Mouse (Mus musculus) spleen, adult 2 months (tissue): Measurements from ENCODE around the gene Lrrn4cl. TPM values are rescaled to one million over a fixed set of nuclear protein-coding genes. Genes with fewer than 3 reads are reported as not detected.
A peak's percentile ranks its signal among the peaks of the same experiment; 100 is the strongest.

ENCODE experiments used
- DNase-seq, 2 experiments: peaks; one replicate each; pipeline versions ENCODE4 v3.0.0 to v3.0.0-alpha.2; 2012 to 2021; ENCODE audit warnings: low spot score in 2 of 2, low read depth in 1 of 2
- H3K27ac ChIP-seq: fragments of 200-500 bp; 2 replicates; pipeline ENCODE4 v1.5.1; 2012; ENCODE audit warnings: low read length, inconsistent platforms; ENCODE audit not compliant: insufficient read depth
- H3K27me3 ChIP-seq: fragments of 200-500 bp; 2 replicates; pipeline ENCODE4 v1.6.1; 2012; ENCODE audit warnings: mild to moderate bottlenecking, moderate library complexity, low read length, inconsistent platforms; ENCODE audit not compliant: control insufficient read depth, insufficient read depth
- H3K36me3 ChIP-seq: fragments of 200-500 bp; 2 replicates; pipeline ENCODE4 v1.6.1; 2012; ENCODE audit warnings: mild to moderate bottlenecking, low read length, inconsistent platforms; ENCODE audit not compliant: control insufficient read depth, insufficient read depth
- H3K4me1 ChIP-seq: fragments of 200-500 bp; 2 replicates; pipeline ENCODE4 v1.6.1; 2011; ENCODE audit warnings: inconsistent platforms; ENCODE audit not compliant: control insufficient read depth, insufficient read depth, insufficient read length
- H3K4me3 ChIP-seq: fragments of 200-500 bp; 2 replicates; pipeline ENCODE4 v1.5.1; 2011; ENCODE audit warnings: mild to moderate bottlenecking, inconsistent platforms; ENCODE audit not compliant: insufficient read depth, insufficient read length; ENCODE audit errors: extremely low read depth
- CTCF ChIP-seq: fragments of 200-500 bp; IDR thresholded peaks from 2 replicates; pipeline ENCODE4 v1.5.1; 2011; ENCODE audit warnings: mild to moderate bottlenecking, inconsistent platforms; ENCODE audit not compliant: insufficient read depth, insufficient read length, insufficient replicate concordance; ENCODE audit errors: extremely low read depth
- POLR2A ChIP-seq: fragments of 200-500 bp; IDR thresholded peaks from 2 replicates; pipeline ENCODE4 v1.6.1; 2011; ENCODE audit warnings: low read depth, low read length, inconsistent platforms
- WGBS: fragments of 180-500 bp; shearing (Covaris S2); methylation state at CpG from one replicate; pipeline ENCODE4 v1.1.7; 2018; 5-methylcytosine and 5-hydroxymethylcytosine counted together
- polyA plus RNA-seq: library from polyadenylated mRNA; depleted of rRNA; stranded (reverse); fragments of >200 nt; gene quantifications from 2 replicates; pipeline ENCODE4 v1.2.3, GENCODE M21; 2012

The Lrrn4cl gene
- polyA plus RNA-seq, 1 experiment: 0.23 TPM

DNA sequence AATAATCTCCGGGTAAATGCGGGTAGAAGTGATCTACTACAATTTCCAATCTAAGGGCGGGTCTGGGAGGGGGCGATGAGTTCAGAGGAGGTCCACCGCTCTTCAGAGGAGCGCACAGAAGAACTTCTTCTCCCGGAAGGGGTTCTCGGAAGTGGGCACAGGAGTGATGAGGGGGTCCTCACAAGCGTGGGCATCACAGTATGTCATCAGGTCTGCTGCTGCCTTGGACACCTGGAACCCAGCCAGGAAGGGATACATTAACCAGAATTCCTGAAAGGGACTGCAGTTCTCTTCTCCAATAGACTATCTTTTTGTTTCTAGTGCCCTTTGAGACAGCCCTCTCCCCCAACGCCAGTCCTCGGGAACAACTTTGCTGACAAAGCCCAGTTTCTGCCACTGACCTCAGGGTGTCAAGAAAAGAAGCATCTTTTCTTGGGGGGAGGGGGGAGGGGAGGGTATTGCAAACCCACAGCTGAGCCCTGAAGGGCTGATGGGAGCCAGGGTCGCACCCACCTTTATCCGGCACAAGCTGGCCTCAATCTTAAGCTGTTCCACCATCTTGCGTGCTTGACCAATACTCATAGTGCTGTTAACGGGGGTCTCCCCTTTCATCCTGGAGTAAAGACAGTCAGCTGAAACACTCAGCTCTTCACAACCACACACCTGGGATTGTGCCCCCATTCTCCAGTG lies 12.4 kb upstream of the Lrrn4cl start:
- no peak for TF ChIP-seq POLR2A
- TF ChIP-seq CTCF: no peak
- Histone ChIP-seq H3K27me3 (no peaks in the 10 kb centered on the region), H3K36me3 (peaks cover 9% of the 10 kb centered on the region), H3K27ac (peak overlapping the region; percentile 89), H3K4me1 (peaks cover 10% of the 10 kb centered on the region; the same call in 1 of the 2 replicates), H3K4me3 (peak overlapping the region; percentile 69)
- 32% methylated on average over 15 of the region's 15 CpGs for WGBS
- DNase-seq: no peak

DNA sequence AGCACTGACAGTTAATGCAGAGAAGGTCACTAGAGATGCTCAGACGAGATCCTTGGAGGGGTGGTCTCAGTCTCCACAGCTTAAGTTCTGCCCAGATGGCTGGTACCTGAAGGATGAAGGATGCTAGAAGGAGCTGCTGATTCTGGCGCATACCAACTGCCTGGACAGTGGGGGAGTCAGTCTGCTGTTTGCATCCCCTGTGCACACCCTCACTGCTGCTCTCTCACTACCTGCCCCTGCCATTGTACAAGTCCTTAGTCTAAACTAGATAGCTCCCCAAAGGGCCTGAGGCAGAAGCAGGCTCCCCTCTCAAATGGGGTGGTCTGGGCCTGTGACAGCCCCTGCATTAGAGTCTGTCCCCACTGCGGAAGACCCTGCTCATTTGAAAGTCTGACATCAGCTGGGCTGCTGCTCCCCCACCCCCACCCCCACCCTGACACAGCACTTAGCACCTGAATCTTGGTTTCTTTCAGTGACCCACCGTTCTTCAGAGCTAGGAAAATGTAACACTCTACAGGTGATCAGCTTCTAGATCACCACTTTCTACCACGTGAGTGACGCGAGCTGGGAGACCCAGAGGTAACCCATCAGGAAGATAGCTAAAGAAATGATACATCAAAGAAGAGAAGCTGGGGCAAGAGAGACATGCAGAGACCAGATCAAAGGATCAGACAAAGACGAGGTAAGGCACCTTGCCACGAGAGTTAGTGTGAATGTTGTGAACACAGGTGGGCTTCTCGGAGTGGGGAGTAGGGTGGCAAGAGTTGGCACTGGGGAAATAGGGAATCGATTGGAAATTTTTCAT lies 11.3 kb upstream of the Lrrn4cl start, which contains the start of gene Gng3:
Gng3 (minus strand) TSS at position 92 of the 805 bp plus-strand sequence.
- H3K36me3 ChIP-seq: peaks cover 6% of the 10 kb centered on the region
- H3K27me3 ChIP-seq: no peaks in the 10 kb centered on the region
- TF ChIP-seq POLR2A (no peak), CTCF (no peak)
- WGBS: 82% methylated on average over 11 of the region's 11 CpGs
- DNase-seq: no peak
- H3K4me1 ChIP-seq: peaks cover 10% of the 10 kb centered on the region; the same call in 1 of the 2 replicates
- no peak within 1 kb of the TSS; the same call in 1 of the 2 replicates for H3K27ac ChIP-seq
- H3K4me3 ChIP-seq: peak within 1 kb of the TSS; percentile 69

DNA sequence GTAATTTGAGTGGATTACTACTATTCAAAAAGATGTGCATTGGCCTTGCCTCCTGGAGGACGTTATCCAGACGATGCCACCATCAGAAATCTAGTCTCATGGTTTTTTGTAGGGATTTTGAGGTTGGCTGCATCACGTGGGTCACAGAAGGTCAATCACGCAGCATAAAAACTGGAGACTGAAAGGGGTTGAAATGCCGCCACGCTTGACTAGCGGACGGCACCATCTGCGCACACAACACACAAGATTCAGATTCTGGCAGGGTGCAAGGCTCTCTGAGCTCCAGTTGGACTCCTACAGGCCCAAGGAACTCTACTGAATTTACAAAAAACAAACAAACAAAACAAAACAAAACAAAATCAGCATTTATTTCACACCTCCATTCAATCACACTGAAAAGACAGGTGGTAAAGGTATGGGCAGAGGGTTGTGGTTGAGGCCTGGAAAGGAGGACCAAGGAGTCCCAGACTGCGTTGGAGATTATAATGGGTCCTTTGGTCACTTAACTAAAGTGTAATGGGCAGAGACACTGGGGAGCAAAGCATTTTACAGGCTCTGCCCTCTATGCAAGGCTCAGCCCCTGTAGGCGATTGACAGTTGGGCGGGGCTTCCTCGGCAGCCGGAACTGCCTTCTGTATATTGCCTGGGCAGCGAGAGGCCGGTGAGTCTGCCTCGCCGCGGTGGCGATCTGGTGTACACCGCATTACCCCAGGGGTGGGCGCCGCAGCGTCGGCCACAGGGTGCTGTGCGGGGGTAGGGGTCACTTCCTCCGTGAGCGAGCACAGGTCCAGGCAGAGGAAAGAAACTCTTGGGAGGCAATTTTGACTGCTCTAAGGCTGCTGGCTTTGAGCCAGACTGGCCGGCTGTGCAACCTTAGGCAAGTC lies 10.4 kb upstream of the Lrrn4cl start:
- 26% methylated on average over 29 of the region's 29 CpGs for WGBS
- Histone ChIP-seq H3K27ac (peak overlapping the region; percentile 41; the same call in 1 of the 2 replicates), H3K4me3 (peak overlapping the region; percentile 68), H3K36me3 (peaks cover 2% of the 10 kb centered on the region; the same call in 1 of the 2 replicates), H3K4me1 (peaks cover 10% of the 10 kb centered on the region; the same call in 1 of the 2 replicates), H3K27me3 (no peaks in the 10 kb centered on the region)
- peak in 1 of 2 experiments; percentile 70 for DNase-seq
- TF ChIP-seq POLR2A: peak; percentile 54; the same call in 1 of the 2 replicates
- TF ChIP-seq CTCF: no peak

DNA sequence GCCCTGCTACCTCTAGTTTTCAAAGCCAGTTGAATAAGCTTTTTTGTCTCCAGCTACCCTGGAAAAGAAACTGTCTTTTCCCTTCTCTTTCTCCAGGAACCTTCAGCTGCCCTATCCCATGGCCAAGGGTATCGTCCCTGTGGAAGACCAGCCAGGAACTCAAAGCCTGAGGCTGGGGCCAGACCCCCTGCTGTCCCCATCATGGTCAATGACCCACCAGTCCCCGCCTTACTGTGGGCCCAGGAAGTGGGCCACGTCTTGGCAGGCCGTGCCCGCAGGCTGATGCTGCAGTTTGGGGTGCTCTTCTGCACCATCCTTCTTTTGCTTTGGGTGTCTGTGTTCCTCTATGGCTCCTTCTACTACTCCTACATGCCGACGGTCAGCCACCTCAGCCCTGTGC lies 9.6 kb upstream of the Lrrn4cl start:
- WGBS: 74% methylated on average over 7 of the region's 7 CpGs
- Histone ChIP-seq H3K27ac (no peak overlapping the region), H3K4me1 (peaks cover 10% of the 10 kb centered on the region; the same call in 1 of the 2 replicates), H3K27me3 (no peaks in the 10 kb centered on the region), H3K36me3 (peaks cover 3% of the 10 kb centered on the region), H3K4me3 (no peak overlapping the region)
- TF ChIP-seq CTCF: no peak
- no peak for DNase-seq

DNA sequence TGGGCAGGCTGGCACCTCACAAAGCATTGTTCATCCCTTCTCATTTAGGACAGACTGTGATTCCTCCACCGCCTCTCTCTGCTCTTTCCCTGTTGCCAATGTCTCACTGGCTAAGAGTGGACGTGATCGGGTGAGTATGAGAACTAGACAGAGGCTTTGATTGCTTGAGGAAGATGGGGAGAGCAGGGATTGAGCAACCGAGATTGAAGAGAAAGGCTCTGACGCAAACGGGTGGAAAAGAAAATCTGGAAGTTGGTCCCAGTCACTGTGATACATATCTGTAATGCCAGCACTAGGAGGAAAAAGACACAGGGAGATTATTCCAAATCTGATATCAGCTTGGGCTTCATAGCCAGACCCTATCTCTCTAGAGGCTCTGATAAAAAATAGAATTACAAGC lies 7.6 kb upstream of the Lrrn4cl start:
- H3K27me3 ChIP-seq: no peaks in the 10 kb centered on the region
- no peak for TF ChIP-seq POLR2A
- no peak for TF ChIP-seq CTCF
- H3K4me3 ChIP-seq: no peak overlapping the region
- no peak for DNase-seq
- WGBS: 88% methylated on average over 6 of the region's 6 CpGs
- peaks cover 10% of the 10 kb centered on the region; the same call in 1 of the 2 replicates for H3K4me1 ChIP-seq
- H3K27ac ChIP-seq: no peak overlapping the region
- H3K36me3 ChIP-seq: peaks cover 18% of the 10 kb centered on the region

DNA sequence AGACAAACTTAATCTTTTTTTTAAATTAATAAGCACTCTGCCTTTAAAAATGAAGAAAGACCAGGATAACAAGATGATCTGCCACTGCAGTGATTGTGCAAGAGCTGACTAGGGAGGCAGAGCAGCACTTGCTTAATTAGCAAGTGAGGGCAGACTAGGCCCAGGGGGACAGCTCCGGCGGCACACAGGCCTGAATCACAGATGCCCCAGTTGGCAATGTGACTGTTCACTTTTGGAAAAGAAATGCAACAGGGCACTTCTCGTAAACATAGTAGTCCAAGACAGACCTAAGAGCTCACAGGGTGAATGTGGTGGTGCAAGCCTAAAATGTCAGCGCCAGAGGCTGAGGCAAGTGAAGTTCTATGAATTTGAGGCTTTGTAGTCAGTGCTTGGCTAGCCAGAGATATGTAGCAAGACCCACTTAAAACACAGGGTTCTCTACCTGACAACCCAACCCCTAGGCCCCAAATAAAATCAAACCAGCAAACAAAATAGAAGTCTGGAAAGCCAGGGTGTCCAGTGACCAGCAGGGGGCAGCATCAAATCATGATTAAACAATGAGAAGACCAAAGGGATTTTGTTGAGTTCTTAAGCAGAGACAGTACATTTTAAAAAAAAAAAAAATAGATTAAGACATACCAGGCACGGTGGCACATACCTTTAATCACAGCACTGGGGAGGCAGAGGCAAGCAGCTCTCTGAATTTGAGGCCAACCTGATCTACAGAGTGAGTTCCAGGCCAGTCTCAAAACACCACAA lies 6.0 kb upstream of the Lrrn4cl start:
- Histone ChIP-seq H3K27me3 (no peaks in the 10 kb centered on the region), H3K4me3 (no peak overlapping the region), H3K4me1 (peaks cover 3% of the 10 kb centered on the region; the same call in 1 of the 2 replicates), H3K27ac (no peak overlapping the region), H3K36me3 (peaks cover 19% of the 10 kb centered on the region)
- whole genome bisulfite sequencing: 74% methylated on average over 5 of the region's 5 CpGs
- no peak for TF ChIP-seq POLR2A
- TF ChIP-seq CTCF: peak; percentile 21; the same call in 1 of the 2 replicates
- peak; percentile 60 to 67 for DNase-seq
